Mouse (Mus musculus) hindbrain, embryonic 13.5 days (tissue): ENCODE results near the gene Arrb2. TPM values are rescaled to one million over a fixed set of nuclear protein-coding genes. Genes with fewer than 3 reads are reported as not detected.

Experiments
- ATAC-seq: fragments of 200-750 bp; cut with Nextera tagmentation; 2 replicates; pipeline ENCODE4 v1.8.0; 2017; ENCODE audit warnings: moderate TSS enrichment; ENCODE audit not compliant: low FRiP score
- H3K27ac ChIP-seq: fragments of 300-500 bp; sonication (generic); 2 replicates; pipeline ENCODE4 v1.5.1; 2015; ENCODE audit warnings: inconsistent platforms, mild to moderate bottlenecking, moderate library complexity
- H3K27me3 ChIP-seq: fragments of 300-500 bp; sonication (generic); 2 replicates; pipeline ENCODE4 v1.6.1; 2015; ENCODE audit warnings: mild to moderate bottlenecking, inconsistent platforms
- H3K36me3 ChIP-seq: fragments of 300-500 bp; sonication (generic); 2 replicates; pipeline ENCODE4 v1.6.1; 2015; ENCODE audit warnings: mild to moderate bottlenecking, inconsistent platforms
- H3K4me1 ChIP-seq: fragments of 300-500 bp; sonication (generic); replicated peaks from 2 replicates; pipeline ENCODE4 v1.6.1; 2015; ENCODE audit warnings: inconsistent platforms
- H3K4me2 ChIP-seq: fragments of 300-500 bp; sonication (generic); 2 replicates; pipeline ENCODE4 v1.6.1; 2015; ENCODE audit warnings: inconsistent platforms, mild to moderate bottlenecking, moderate library complexity
- H3K4me3 ChIP-seq: fragments of 300-500 bp; sonication (generic); 2 replicates; pipeline ENCODE4 v1.5.1; 2015; ENCODE audit warnings: mild to moderate bottlenecking, inconsistent platforms
- H3K9ac ChIP-seq: fragments of 300-500 bp; sonication (generic); 2 replicates; pipeline ENCODE4 v1.6.1; 2015; ENCODE audit warnings: mild to moderate bottlenecking, inconsistent platforms
- H3K9me3 ChIP-seq: fragments of 300-500 bp; sonication (generic); 2 replicates; pipeline ENCODE4 v1.6.1; 2016; ENCODE audit warnings: inconsistent platforms
- WGBS: fragments of 180-500 bp; shearing (Covaris S2); methylation state at CpG from one replicate; pipeline ENCODE4 v1.1.7; 2015; 5-methylcytosine and 5-hydroxymethylcytosine counted together
- polyA plus RNA-seq: library from polyadenylated mRNA; unstranded; fragments of >200 nt; fragmentation: Nextera tagmentation; extraction: Ambion mirVana; gene quantifications from 2 replicates; pipeline ENCODE4 v1.2.1, GENCODE M21; 2015

Gene Arrb2
- polyA plus RNA-seq, 1 experiment from 2014 or later = 50.2 TPM

DNA sequence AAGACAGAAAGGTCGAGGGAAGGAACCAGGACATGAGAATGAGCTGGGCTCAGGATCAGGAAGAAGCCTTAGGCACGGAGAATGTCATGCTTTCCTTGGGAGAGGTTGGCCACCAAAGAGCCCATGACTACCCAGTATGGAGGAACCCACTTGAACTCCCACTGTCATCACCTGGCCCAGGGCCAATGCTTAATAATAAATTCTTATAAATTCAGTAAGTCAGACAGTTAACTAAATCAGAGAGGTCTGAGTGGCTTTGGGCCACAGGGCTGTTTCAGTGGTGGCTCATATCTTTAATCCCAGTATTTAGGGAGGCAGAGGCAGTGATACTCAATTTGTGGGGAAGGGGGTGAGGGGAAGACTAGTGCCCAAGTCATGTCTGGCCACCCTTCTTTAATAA, 18.5 kb downstream of the Arrb2 start:
- no peak for ATAC-seq
- Histone ChIP-seq H3K4me1 (peaks cover 27% of the 10 kb centered on the region), H3K4me3 (no peak overlapping the region), H3K9me3 (no peaks in the 10 kb centered on the region), H3K36me3 (peaks cover 11% of the 10 kb centered on the region), H3K4me2 (no peak overlapping the region), H3K27ac (no peak overlapping the region), H3K9ac (no peak overlapping the region), H3K27me3 (no peaks in the 10 kb centered on the region)
- 79% methylated on average over 2 of the region's 2 CpGs for WGBS

DNA sequence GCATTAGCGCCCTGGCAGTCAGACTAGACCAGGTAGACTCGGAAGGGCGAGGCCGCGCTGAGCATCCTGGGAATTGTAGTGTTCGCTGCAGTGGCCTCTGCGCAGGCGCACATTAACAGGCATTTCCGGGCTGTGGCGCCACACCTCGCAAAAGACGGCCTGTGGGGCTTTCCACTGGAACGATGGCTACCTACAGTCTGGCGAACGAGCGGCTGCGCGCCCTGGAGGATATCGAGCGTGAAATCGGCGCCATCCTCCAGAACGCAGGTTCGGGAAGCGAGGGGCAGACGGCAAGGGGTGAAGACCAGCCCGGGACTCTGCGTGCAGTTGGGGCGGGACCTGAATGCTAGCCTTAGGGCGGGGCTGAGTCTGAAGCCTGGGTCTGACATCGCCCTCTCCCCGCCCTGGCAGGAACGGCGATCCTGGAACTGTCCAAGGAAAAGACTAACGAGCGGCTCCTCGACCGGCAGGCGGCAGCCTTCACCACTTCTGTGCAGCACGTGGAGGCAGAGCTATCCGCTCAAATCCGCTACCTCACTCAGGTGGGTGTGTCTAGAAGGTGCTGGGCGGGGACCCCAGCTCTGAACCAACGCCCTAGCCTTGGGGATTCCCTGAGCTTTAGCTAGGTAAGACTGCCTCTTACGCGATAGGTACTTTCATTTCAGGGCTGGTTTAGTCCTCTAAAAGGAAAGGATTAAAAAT, 19.5 kb downstream of the Arrb2 start, which contains the start of gene Med11:
Gene Med11 (plus strand): TSS at position 123 of the 702 bp plus-strand sequence.
- WGBS = under 1% methylated on average over 46 of the region's 46 CpGs
- Histone ChIP-seq H3K4me1 (peaks cover 27% of the 10 kb centered on the region), H3K9ac (peak within 1 kb of the TSS; percentile 79), H3K9me3 (no peaks in the 10 kb centered on the region), H3K4me3 (peak within 1 kb of the TSS; percentile 63), H3K36me3 (peaks cover 11% of the 10 kb centered on the region), H3K27ac (peak within 1 kb of the TSS; percentile 97), H3K27me3 (no peaks in the 10 kb centered on the region), H3K4me2 (peak within 1 kb of the TSS; percentile 59)
- ATAC-seq = peak; percentile 98

DNA sequence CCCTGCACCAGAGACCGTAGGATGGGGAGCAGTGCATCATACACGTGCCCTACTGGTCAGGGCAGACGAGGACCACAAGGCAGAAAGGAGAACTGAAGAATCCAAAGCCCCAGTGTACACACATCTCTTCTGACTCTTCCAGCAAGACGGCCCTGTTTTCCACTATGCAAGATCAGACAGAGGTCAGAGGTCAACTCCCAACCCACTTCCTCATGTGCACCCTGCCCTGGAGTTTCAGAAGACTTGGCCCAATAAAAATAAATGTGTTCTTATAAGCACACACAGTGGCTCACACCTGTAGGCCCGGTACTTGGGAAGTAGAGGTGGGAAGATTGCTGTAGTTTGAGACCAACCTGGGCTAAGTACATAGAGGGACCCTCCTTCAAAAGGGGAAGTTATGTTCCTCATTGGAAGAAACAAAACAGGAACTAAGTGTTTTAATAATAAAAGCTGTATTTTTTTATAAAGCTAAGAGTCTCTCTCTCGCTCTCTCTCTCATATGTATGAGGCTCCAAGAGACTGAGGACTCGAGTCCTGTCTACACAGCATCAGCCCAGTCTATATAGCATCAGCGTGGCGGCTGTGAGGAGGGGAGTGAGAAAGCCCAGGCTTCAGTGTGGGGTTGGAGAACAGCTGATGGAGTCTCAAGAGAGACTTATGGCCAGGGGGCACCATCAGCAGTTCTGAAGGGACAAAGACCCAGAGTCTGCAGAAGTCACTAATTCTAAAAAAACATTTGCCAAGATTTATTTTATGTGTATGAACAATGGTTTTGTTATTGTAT, 21.0 kb downstream of the Arrb2 start:
- peaks cover 27% of the 10 kb centered on the region for H3K4me1 ChIP-seq
- H3K27ac ChIP-seq = no peak overlapping the region
- H3K9me3 ChIP-seq = no peaks in the 10 kb centered on the region
- peaks cover 7% of the 10 kb centered on the region for H3K27me3 ChIP-seq
- H3K36me3 ChIP-seq = peaks cover 11% of the 10 kb centered on the region
- H3K4me2 ChIP-seq = peak overlapping the region; percentile 59; the same call in 1 of the 2 replicates
- peak overlapping the region; percentile 43; the same call in 1 of the 2 replicates for H3K9ac ChIP-seq
- H3K4me3 ChIP-seq = peak overlapping the region; percentile 63; the same call in 1 of the 2 replicates
- 93% methylated on average over 9 of the region's 9 CpGs for WGBS
- ATAC-seq = no peak

DNA sequence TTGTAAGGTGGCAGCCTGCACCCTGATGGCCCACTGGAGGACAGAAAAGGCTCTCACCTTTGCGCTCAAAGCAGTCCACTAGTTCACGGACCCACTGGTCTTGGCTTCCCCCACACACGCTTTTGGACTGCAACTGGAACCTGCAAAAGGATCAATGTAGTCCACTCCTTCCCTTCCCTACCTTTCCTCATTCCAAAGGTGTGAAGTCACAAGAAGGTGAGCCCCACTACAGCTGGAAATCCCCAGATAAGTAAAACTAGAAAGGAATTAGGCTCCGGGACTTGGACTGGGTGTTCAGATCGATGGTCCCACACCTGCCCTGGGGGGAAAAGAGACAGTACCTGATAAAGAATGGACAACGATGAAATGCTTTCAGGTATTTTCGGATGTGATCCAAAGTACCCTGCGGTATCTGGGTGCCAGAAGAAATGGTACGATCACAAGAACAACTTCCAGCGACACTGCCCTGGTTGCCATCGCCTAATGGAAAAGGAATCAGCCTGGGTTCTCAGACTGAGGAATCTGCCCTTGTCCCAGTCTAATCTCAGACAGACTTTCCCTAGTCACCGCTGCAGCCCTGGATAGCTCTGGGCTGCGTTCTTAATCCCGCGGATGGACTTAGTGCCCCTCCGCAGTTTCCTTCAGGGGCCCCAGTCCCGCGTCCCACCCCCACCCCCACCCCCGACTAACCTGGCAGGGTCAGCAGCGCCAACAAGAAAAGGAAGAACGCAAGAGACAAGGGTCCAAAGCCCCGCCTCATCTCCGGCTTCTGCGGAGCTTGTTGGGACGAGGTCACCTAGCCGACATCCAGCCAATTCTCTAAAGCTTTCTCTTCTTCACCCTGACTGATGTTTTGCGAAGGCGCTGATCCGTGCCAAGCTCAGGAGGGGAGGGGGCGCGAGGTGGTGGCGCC, 26.5 kb downstream of the Arrb2 start, which contains the start of gene Zmynd15:
Gene Zmynd15 (plus strand): TSS at position 746 of the 913 bp plus-strand sequence.
- WGBS = 20% methylated on average over 31 of the region's 32 CpGs
- peaks cover 5% of the 10 kb centered on the region for H3K36me3 ChIP-seq
- H3K4me1 ChIP-seq = peaks cover 15% of the 10 kb centered on the region
- H3K4me2 ChIP-seq = peak within 1 kb of the TSS; percentile 64
- no peak within 1 kb of the TSS for H3K27ac ChIP-seq
- no peaks in the 10 kb centered on the region for H3K9me3 ChIP-seq
- H3K9ac ChIP-seq = peak within 1 kb of the TSS; percentile 68
- no peak for ATAC-seq
- H3K4me3 ChIP-seq = peak within 1 kb of the TSS; percentile 42
- peaks cover 62% of the 10 kb centered on the region for H3K27me3 ChIP-seq

DNA sequence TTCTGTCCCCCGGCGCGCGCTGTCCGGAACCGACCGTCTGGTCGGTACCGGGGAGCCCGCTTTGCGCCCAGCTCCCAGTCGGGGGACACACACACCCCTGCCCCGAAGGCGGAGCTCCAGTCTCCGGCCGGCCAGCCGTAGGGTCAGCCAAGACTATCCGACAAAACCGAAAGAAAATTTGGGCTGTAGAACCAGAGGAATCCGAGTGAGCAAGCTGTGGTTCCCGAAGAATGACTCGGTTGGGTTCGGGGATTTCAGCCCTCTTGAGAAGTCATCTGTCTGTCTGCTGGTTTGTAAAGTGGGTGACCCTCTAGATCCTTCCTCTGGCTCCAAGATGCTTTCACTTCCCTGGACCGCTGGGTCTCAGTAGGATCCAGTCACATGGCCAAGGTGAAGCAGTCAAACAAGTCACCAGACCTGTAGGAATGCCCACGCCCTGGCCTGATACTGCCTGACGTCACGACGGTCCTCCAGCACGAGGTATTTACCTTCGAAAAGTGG, 27.2 kb downstream of the Arrb2 start, which contains the start of gene Cxcl16:
Gene Cxcl16 (minus strand): TSS at position 384 of the 501 bp plus-strand sequence.
- Histone ChIP-seq H3K4me3 (peak within 1 kb of the TSS; percentile 42), H3K4me1 (peaks cover 12% of the 10 kb centered on the region), H3K36me3 (peaks cover 5% of the 10 kb centered on the region), H3K9ac (peak within 1 kb of the TSS; percentile 68), H3K9me3 (no peaks in the 10 kb centered on the region), H3K27me3 (peaks cover 69% of the 10 kb centered on the region), H3K27ac (no peak within 1 kb of the TSS), H3K4me2 (peak within 1 kb of the TSS; percentile 64)
- 5% methylated on average over 30 of the region's 30 CpGs for WGBS
- ATAC-seq = no peak

DNA sequence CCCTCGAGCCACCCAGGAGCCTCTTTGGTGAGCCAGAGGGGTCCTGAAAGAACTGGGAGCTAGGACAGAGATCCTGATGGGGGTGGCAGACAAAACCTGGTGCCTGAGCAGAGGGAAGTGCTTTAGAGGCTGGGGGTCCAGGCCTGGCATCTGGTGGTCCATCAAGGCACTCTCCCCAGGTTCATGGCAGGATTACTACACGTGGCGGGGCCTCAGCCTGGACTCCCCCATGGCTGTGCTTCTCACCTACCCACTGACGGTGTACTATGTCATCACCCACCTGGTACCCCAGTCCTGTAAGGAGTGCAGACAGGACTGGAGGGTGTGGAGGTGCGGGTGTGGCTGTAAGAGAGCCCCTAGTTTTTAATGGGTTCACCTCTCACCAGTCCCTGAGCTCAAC, 31.5 kb downstream of the Arrb2 start:
- no peaks in the 10 kb centered on the region for H3K36me3 ChIP-seq
- no peak overlapping the region for H3K27ac ChIP-seq
- H3K9ac ChIP-seq = no peak overlapping the region
- no peak for ATAC-seq
- no peak overlapping the region for H3K4me3 ChIP-seq
- no peak overlapping the region for H3K4me2 ChIP-seq
- H3K4me1 ChIP-seq = peaks cover 19% of the 10 kb centered on the region
- 80% methylated on average over 5 of the region's 5 CpGs for WGBS
- H3K9me3 ChIP-seq = no peaks in the 10 kb centered on the region
- H3K27me3 ChIP-seq = peaks cover 88% of the 10 kb centered on the region

DNA sequence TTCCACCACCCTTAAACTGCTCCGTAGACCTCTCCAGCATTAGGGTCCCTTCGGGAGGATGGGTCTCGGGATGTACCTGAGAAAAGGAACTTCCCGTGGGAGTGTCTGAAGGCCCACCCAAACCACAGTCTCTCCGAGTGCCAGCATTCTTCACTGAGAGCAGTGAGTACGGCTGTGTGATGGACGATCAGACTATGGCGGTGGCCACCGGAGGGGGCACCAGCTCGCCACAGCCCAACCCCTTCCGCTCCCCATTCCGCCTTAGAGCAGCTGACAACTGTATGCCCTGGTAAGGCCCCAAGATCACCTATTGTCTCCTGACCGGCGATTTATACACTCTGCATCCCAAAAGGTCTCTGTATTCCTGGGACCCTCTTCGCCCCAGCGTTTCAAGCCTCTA, 32.8 kb downstream of the Arrb2 start:
- H3K4me1 ChIP-seq = peaks cover 11% of the 10 kb centered on the region
- H3K9ac ChIP-seq = peak overlapping the region; percentile 49; the same call in 1 of the 2 replicates
- no peak overlapping the region for H3K27ac ChIP-seq
- ATAC-seq = no peak
- H3K9me3 ChIP-seq = no peaks in the 10 kb centered on the region
- H3K4me2 ChIP-seq = peak overlapping the region; percentile 40
- 0 out of 2 replicates have a peak overlapping the region, but pooled peaks have one; percentile 17 for H3K4me3 ChIP-seq
- H3K27me3 ChIP-seq = peaks cover 76% of the 10 kb centered on the region
- H3K36me3 ChIP-seq = no peaks in the 10 kb centered on the region
- WGBS = 28% methylated on average over 16 of the region's 16 CpGs

DNA sequence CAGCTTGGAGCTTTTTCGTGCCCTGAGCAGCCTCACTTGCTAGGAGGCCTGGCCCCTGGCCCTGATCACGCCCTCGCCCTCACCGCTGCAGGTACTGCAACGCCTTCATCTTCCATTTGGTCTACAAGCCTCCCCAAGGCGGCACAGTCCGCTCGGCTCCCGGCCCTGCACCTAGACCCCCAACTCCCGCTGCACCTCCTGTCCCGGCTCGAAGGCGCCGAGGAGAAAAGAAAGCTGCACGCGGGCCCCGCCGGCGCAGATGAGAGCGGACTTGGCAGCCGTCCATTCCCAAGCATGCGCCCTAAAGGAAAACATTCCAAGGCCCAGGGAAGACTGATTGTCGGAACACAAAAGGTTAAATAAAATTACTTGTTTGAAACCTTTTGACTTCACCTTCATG, 33.4 kb downstream of the Arrb2 start:
- Histone ChIP-seq H3K27me3 (peaks cover 70% of the 10 kb centered on the region), H3K4me2 (peak overlapping the region; percentile 40), H3K9ac (peak overlapping the region; percentile 49; the same call in 1 of the 2 replicates), H3K27ac (no peak overlapping the region), H3K9me3 (no peaks in the 10 kb centered on the region), H3K4me3 (peak overlapping the region; percentile 17; the same call in 1 of the 2 replicates), H3K36me3 (no peaks in the 10 kb centered on the region), H3K4me1 (peaks cover 11% of the 10 kb centered on the region)
- WGBS = 16% methylated on average over 23 of the region's 23 CpGs
- no peak for ATAC-seq

DNA sequence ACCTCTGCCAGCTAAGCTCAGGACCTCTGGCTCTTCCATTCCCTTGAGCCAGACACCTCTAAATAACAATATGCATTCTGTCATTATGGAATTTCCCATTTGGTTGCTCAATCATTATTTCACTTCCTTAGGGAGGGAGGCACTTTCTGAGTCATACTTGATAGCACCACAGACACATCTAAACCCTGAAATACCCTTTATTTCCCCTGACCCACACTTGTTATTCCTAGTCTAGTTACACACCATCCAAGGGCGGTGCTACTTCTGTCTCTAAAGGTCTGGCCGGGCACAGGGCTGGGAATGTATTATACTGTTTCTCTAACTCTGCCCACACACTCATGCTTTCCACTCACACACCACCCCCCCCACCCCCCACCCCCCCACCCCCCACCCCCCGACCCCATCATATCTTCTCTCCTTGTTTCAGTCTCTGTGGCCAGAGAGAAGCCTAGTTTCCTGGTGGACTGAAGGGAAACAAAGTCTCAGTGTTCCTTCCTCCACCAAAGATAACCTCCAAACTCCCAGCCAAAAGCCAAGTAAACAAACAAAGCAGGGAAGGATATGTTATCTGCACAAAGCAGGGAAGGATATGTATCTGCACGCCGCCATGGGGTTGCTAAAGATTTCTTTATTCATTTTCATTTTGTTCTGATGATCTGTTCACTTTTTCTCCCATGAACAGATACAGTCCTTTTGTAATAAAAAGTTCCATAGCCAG, 35.6 kb downstream of the Arrb2 start:
- H3K9ac ChIP-seq = no peak overlapping the region
- no peaks in the 10 kb centered on the region for H3K9me3 ChIP-seq
- peaks cover 11% of the 10 kb centered on the region for H3K4me1 ChIP-seq
- H3K4me2 ChIP-seq = no peak overlapping the region
- peaks cover 47% of the 10 kb centered on the region for H3K27me3 ChIP-seq
- 92% methylated on average over 5 of the region's 5 CpGs for WGBS
- H3K36me3 ChIP-seq = no peaks in the 10 kb centered on the region
- H3K27ac ChIP-seq = no peak overlapping the region
- no peak for ATAC-seq
- H3K4me3 ChIP-seq = no peak overlapping the region

DNA sequence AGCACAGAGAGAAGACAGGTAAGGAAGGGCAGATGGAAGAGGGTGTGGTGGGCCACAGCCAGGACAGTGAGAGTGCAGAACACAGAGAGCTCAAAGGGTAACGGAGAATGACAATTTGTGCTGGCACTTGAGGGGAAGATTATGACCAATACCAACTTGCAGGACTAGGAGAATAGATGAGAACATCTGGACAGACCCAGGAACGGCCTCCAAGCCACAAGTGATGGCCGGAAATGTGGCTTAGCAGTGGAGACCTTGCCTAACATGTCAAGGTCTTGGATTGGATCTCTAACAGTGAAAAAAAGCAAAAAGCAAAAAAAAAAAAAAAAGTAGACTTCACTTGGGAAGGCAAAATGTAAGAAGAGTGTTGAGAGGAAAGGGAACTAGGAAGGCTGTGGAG, 37.3 kb downstream of the Arrb2 start:
- H3K4me2 ChIP-seq = no peak overlapping the region
- no peak overlapping the region for H3K4me3 ChIP-seq
- no peaks in the 10 kb centered on the region for H3K36me3 ChIP-seq
- no peaks in the 10 kb centered on the region for H3K9me3 ChIP-seq
- 89% methylated on average over 3 of the region's 3 CpGs for WGBS
- ATAC-seq = no peak
- H3K4me1 ChIP-seq = peaks cover 11% of the 10 kb centered on the region
- H3K27me3 ChIP-seq = peaks cover 30% of the 10 kb centered on the region
- no peak overlapping the region for H3K9ac ChIP-seq
- H3K27ac ChIP-seq = no peak overlapping the region

DNA sequence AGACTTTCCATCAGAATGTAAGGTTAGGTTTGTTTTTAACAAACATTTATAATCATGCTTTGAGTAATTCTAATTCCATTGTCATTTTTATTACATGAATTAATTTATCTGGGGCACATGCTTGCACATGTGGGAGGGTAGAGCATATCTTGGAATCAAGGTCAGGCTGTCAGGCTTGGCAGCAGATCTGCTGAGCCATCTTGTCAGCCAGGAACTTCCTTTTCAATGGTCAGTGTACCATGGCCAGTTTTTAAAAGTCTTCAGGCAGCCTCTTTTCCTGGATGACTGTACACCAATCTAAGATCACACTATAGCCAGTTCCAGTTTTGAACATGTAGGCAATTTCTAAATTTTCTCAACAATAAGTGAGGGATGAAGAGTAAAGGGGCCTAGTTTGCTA, 40.3 kb downstream of the Arrb2 start:
- Histone ChIP-seq H3K4me1 (no peaks in the 10 kb centered on the region), H3K9me3 (no peaks in the 10 kb centered on the region), H3K27me3 (peaks cover under 1% of the 10 kb centered on the region; the same call in 1 of the 2 replicates), H3K9ac (no peak overlapping the region), H3K27ac (no peak overlapping the region), H3K4me2 (no peak overlapping the region), H3K36me3 (no peaks in the 10 kb centered on the region), H3K4me3 (no peak overlapping the region)
- no peak for ATAC-seq
